Comparison of ENCODE assay signal across 11 mouse cellular contexts in the genomic region with DNA sequence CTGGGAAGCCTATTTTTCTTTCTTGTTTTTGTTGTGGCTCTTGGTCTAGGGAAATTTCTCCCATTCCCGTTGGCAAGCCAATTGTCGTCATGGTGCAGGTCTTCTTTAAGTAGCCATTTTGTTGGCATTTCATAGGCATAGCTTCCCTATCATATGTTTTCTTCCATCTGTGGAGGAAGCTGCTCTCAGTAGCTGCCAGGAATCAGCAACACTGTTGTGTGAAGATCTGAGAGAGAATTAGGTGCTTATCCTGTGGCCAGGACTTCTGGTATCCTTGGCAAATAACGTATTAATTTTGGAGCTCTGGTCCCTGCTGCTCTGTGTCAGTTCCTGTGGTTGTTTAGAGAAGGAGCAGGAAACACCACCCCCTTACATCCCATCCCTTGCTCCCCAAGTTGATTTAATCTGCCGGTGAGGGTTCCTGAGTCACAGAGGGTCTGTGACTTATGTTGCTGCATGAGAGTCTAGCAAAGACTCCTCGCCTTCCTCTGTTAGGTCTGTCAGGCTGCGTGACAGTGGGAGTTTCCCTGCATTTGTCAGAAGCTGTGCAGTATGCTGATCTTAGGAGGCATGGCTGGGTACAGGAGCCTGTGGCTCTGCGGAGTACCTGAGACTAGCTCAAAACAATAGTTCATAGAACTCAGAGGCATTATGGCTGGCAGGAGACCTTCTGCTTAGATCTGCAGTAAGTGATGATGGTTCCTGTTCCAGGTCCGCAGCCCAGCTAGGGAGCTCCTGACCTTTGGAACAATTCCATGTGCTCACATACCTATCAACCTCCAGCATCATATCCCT.
"Had no signal": no experiment of that assay in that cellular context is flagged by ENCODE, and none has a peak within 500 bp of the region (broad histone marks: within the 10 kb centered on the region; RNA-seq: fewer than 3 reads in every experiment).

No protein-coding gene starts in this region.

- H3K4me1 ChIP-seq: midbrain, embryonic 12.5 days; neural tube, embryonic 15.5 days had no signal

- H3K4me3 ChIP-seq: limb, embryonic 13.5 days; midbrain, embryonic 12.5 days; myocyte; neural tube, embryonic 15.5 days had no signal

- H3K27me3 ChIP-seq: limb, embryonic 13.5 days; midbrain, embryonic 12.5 days; neural tube, embryonic 15.5 days had no signal

- H3K27ac ChIP-seq: limb, embryonic 13.5 days; liver, embryonic 14.5 days; midbrain, embryonic 12.5 days; neural tube, embryonic 15.5 days had no signal

- H3K4me2 ChIP-seq: limb, embryonic 13.5 days; midbrain, embryonic 12.5 days; neural tube, embryonic 15.5 days had no signal

- DNase-seq: kidney, postnatal 14 days; left cerebral cortex, postnatal 4 days; lung, adult 18-20 months; right cerebral cortex, adult 18-20 months; right cerebral cortex, postnatal 25 days; thymus, postnatal 36 days had no signal

- H3K9ac ChIP-seq: limb, embryonic 13.5 days; liver, embryonic 14.5 days; midbrain, embryonic 12.5 days; neural tube, embryonic 15.5 days had no signal

- H3K36me3 ChIP-seq: limb, embryonic 13.5 days; midbrain, embryonic 12.5 days; neural tube, embryonic 15.5 days had no signal

- H3K9me3 ChIP-seq: limb, embryonic 13.5 days; midbrain, embryonic 12.5 days; neural tube, embryonic 15.5 days had no signal
